Mouse (Mus musculus) ES-Bruce4 (cell line): Measurements from ENCODE around the gene Med13l.

Source experiments
- CTCF ChIP-seq: IDR thresholded peaks from one replicate; pipeline ENCODE4 v1.8.1; 2011; ENCODE audit warnings: low read depth, low read length
- EP300 ChIP-seq: IDR thresholded peaks from 2 replicates; pipeline ENCODE4 v1.6.1; 2011; ENCODE audit warnings: low read depth, low read length; ENCODE audit not compliant: insufficient read depth
- POLR2A ChIP-seq: IDR thresholded peaks from one replicate; pipeline ENCODE4 v1.8.1; 2011; ENCODE audit warnings: low read length; ENCODE audit not compliant: insufficient read depth

GRCm38 (mm10) chr5:118532659-118533058, 27.8 kb upstream of the Med13l start:
- TF ChIP-seq CTCF (no peak), POLR2A (no peak), EP300 (no peak)
